Mouse (Mus musculus): ENCODE data around the gene Gadl1. TPM values are rescaled to one million over a fixed set of nuclear protein-coding genes. Genes with fewer than 3 reads are reported as not detected.

The Gadl1 gene
- polyA plus RNA-seq, 1 experiment from 2014 or later, result 0.51 TPM

DNA sequence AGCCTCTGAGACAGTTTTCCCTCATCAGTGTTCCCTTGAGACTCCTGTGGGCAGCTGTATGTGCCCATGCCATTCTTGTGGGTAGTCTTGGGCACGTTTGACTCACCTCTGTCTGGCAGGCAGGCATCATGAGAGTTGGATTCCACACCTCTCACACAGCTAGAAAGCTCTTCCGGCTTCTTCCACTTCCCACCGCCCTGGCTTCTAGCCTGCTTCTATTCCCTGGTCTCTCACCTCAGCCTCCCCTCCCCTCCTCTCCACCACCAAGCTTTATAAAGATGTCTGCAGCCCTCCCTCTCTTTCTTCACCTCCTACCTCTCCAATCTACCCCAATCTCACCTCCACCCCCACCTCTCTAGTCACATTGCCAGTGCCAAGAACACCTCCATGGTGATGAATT, 30.2 kb downstream of the Gadl1 start:
- no peaks in the 10 kb centered on the region for H3K9me3 ChIP-seq
- no peaks in the 10 kb centered on the region for H3K27me3 ChIP-seq
- ATAC-seq (ENCODE audit: borderline replicate concordance, extremely low read depth, low FRiP score, low TSS enrichment), result no peak
- H3K27ac ChIP-seq, result no peak overlapping the region
- no peaks in the 10 kb centered on the region for H3K36me3 ChIP-seq
- 73% methylated on average over 3 of the region's 3 CpGs for WGBS
- no peak overlapping the region for H3K4me3 ChIP-seq
- H3K4me1 ChIP-seq, result peaks cover 5% of the 10 kb centered on the region
- no peak overlapping the region for H3K9ac ChIP-seq
- H3K4me2 ChIP-seq, result no peak overlapping the region

GRCm38 (mm10) chr9:115941171-115941570, 31.9 kb downstream of the Gadl1 start:
- Histone ChIP-seq H3K9me3 (no peaks in the 10 kb centered on the region), H3K4me1 (peaks cover 5% of the 10 kb centered on the region), H3K4me3 (no peak overlapping the region), H3K36me3 (no peaks in the 10 kb centered on the region), H3K27ac (no peak overlapping the region), H3K27me3 (no peaks in the 10 kb centered on the region), H3K9ac (no peak overlapping the region), H3K4me2 (no peak overlapping the region)
- 19% methylated on average over 8 of the region's 8 CpGs for WGBS
- no peak for ATAC-seq (ENCODE audit: borderline replicate concordance, extremely low read depth, low FRiP score, low TSS enrichment)

- no peak for ATAC-seq (ENCODE audit: borderline replicate concordance, extremely low read depth, low FRiP score, low TSS enrichment)
- Histone ChIP-seq H3K4me3 (no peak overlapping the region), H3K27me3 (no peaks in the 10 kb centered on the region), H3K9me3 (no peaks in the 10 kb centered on the region), H3K36me3 (no peaks in the 10 kb centered on the region), H3K9ac (no peak overlapping the region), H3K4me1 (peaks cover 5% of the 10 kb centered on the region), H3K4me2 (no peak overlapping the region), H3K27ac (no peak overlapping the region)
- 74% methylated on average over 4 of the region's 4 CpGs for WGBS
Observed at GRCm38 (mm10) chr9:115942486-115942885, 33.2 kb downstream of the Gadl1 start.

DNA sequence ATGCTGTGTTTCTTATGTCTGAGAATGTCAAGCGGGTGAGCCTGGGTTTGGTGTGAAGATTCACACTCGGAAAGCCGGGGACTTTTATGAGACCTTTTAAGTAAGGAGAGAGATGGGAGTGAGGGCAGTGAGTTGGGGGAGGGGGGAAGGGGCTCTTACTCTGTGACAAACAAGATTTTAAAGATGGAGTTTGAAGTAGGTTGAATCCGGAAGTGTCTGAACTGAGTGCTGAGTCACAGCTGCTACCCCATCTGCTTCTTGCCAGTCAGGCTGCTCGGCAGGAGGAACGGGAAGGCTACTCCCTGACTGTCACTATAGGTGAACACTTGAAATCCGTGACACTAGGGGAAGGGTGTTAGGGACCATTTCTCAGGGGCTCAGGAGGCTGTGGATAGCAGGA, 33.7 kb downstream of the Gadl1 start:
- Histone ChIP-seq H3K27me3 (no peaks in the 10 kb centered on the region), H3K4me3 (no peak overlapping the region), H3K4me2 (no peak overlapping the region), H3K9ac (no peak overlapping the region), H3K27ac (no peak overlapping the region), H3K9me3 (no peaks in the 10 kb centered on the region), H3K36me3 (no peaks in the 10 kb centered on the region), H3K4me1 (peaks cover 5% of the 10 kb centered on the region)
- 30% methylated on average over 7 of the region's 7 CpGs for WGBS
- ATAC-seq (ENCODE audit: borderline replicate concordance, extremely low read depth, low FRiP score, low TSS enrichment), result no peak

- H3K27ac ChIP-seq, result no peak overlapping the region
- H3K36me3 ChIP-seq, result no peaks in the 10 kb centered on the region
- WGBS, result 90% methylated on average over 10 of the region's 10 CpGs
- peaks cover 5% of the 10 kb centered on the region for H3K4me1 ChIP-seq
- no peak overlapping the region for H3K9ac ChIP-seq
- no peak overlapping the region for H3K4me3 ChIP-seq
- H3K27me3 ChIP-seq, result no peaks in the 10 kb centered on the region
- no peak overlapping the region for H3K4me2 ChIP-seq
- no peaks in the 10 kb centered on the region for H3K9me3 ChIP-seq
- ATAC-seq (ENCODE audit: borderline replicate concordance, extremely low read depth, low FRiP score, low TSS enrichment), result no peak
Observed at GRCm38 (mm10) chr9:115943577-115944320, 34.5 kb downstream of the Gadl1 start.

- Histone ChIP-seq H3K36me3 (no peaks in the 10 kb centered on the region), H3K27ac (no peak overlapping the region), H3K4me1 (no peaks in the 10 kb centered on the region), H3K27me3 (no peaks in the 10 kb centered on the region), H3K9me3 (no peaks in the 10 kb centered on the region), H3K4me3 (no peak overlapping the region), H3K4me2 (no peak overlapping the region), H3K9ac (no peak overlapping the region)
- 90% methylated on average over 7 of the region's 7 CpGs for WGBS
- ATAC-seq (ENCODE audit: borderline replicate concordance, extremely low read depth, low FRiP score, low TSS enrichment), result no peak
Observed at GRCm38 (mm10) chr9:115965056-115965455, 55.8 kb downstream of the Gadl1 start.

- no peak for ATAC-seq (ENCODE audit: borderline replicate concordance, extremely low read depth, low FRiP score, low TSS enrichment)
- Histone ChIP-seq H3K27me3 (no peaks in the 10 kb centered on the region), H3K4me3 (no peak overlapping the region), H3K27ac (no peak overlapping the region), H3K9me3 (no peaks in the 10 kb centered on the region), H3K36me3 (no peaks in the 10 kb centered on the region), H3K4me2 (no peak overlapping the region), H3K9ac (no peak overlapping the region), H3K4me1 (no peaks in the 10 kb centered on the region)
- WGBS, result 67% methylated on average over 4 of the region's 4 CpGs
Observed at GRCm38 (mm10) chr9:115966116-115966515, 56.9 kb downstream of the Gadl1 start.

DNA sequence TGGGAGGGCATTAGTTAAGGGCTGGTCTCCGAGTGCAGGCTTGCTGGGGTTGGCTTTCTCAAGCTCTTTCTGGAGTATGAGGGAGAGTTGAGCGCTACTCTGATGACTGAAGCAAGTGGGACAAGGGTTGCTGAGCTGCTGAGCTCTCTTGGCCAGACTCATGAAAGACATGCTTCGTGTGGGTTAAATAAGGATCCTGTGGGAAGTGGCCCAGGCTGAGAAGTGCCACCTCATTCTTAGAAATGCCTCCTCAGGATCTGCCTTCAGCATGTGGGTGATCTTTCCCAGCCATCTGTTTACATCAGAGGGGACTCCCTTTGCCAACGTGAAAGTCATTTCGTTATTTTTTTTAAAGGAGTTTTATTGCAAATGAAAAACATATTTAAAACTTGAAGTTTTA, 57.5 kb downstream of the Gadl1 start:
- Histone ChIP-seq H3K27ac (no peak overlapping the region), H3K4me1 (no peaks in the 10 kb centered on the region), H3K27me3 (no peaks in the 10 kb centered on the region), H3K36me3 (no peaks in the 10 kb centered on the region), H3K9ac (no peak overlapping the region), H3K4me2 (no peak overlapping the region), H3K9me3 (no peaks in the 10 kb centered on the region), H3K4me3 (no peak overlapping the region)
- 69% methylated on average over 5 of the region's 5 CpGs for WGBS
- no peak for ATAC-seq (ENCODE audit: borderline replicate concordance, extremely low read depth, low FRiP score, low TSS enrichment)

DNA sequence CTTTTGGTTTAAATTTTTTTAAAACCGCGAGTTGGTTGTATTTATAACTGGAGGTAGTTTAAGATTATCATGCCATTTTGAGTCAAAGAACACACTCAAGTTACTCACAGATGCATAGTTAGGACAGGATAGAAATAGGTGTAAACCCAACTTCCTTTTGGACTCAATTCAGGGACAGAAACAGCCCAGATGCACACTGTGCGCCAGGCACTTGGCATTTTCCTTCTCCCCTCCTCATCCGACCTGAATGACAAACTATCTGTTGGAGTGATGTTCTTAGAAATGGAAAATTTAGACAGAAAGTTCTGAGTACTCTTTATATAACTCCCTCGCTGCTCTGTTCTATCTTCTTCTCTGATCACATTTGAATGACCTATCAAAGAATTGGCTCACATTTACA, 58.4 kb downstream of the Gadl1 start:
- no peak overlapping the region for H3K27ac ChIP-seq
- no peak overlapping the region for H3K4me3 ChIP-seq
- H3K4me2 ChIP-seq, result no peak overlapping the region
- 82% methylated on average over 5 of the region's 5 CpGs for WGBS
- H3K36me3 ChIP-seq, result no peaks in the 10 kb centered on the region
- no peaks in the 10 kb centered on the region for H3K4me1 ChIP-seq
- ATAC-seq (ENCODE audit: borderline replicate concordance, extremely low read depth, low FRiP score, low TSS enrichment), result no peak
- no peaks in the 10 kb centered on the region for H3K9me3 ChIP-seq
- no peak overlapping the region for H3K9ac ChIP-seq
- H3K27me3 ChIP-seq, result no peaks in the 10 kb centered on the region

GRCm38 (mm10) chr9:115976901-115977300, 67.6 kb downstream of the Gadl1 start:
- Histone ChIP-seq H3K9me3 (0 out of 2 replicates have a peak, but pooled peaks cover 3% of the 10 kb centered on the region), H3K27me3 (no peaks in the 10 kb centered on the region), H3K4me2 (no peak overlapping the region), H3K4me3 (no peak overlapping the region), H3K36me3 (no peaks in the 10 kb centered on the region), H3K4me1 (no peaks in the 10 kb centered on the region), H3K9ac (no peak overlapping the region), H3K27ac (no peak overlapping the region)
- 86% methylated on average over 6 of the region's 6 CpGs for WGBS
- no peak for ATAC-seq (ENCODE audit: borderline replicate concordance, extremely low read depth, low FRiP score, low TSS enrichment)

DNA sequence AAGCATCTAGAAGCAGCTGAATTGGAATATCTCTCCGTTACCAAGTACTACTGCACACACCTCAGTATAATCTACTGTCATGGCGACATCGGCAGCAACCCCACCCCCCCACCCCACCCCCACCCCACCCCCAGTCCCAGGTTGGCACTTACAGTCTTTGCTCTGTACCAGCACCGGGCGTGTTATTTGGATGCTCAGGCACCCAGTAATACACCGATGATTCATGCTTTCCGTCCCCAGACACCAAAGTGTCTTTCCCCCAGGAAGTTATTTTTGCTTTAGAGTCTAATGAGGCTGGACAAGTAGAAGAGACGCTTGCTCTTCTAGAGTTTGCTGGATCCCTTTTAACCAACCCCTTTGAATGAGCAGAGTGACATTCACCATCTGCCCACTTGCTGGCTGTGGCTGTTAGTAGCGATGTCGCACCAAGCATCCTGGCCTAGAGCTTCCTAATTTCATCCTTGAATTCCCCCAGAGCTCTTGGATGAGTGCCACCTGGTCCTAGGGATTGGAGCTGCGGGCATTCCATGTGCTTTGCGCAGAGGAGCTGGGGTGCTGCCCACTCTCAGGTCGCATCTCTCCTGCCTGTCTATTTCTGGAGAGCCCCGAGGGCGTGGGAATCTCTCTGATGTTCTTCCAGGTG, 68.5 kb downstream of the Gadl1 start:
- no peak overlapping the region for H3K4me2 ChIP-seq
- no peak for ATAC-seq (ENCODE audit: borderline replicate concordance, extremely low read depth, low FRiP score, low TSS enrichment)

DNA sequence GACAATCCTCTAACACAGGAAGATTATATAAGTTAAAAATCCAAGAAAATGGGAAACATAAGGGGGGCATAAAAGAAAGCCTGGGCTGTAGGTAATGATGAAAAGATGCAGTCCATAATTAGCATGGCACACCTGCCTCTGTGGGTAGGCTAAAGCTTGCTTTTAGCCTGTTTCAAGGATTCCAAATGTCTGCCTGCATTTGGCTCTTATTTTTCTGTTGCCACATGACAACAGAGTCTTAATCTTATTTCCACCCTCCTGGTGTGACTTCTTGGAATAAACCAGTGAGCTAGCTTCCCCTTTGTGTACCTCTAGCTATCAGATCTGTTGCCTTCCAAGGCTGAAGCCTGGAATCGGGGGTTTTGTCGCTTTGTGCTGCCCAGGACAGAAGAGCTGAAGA, 69.2 kb downstream of the Gadl1 start:
- ATAC-seq (ENCODE audit: borderline replicate concordance, extremely low read depth, low FRiP score, low TSS enrichment), result no peak
- no peak overlapping the region for H3K4me3 ChIP-seq
- H3K27me3 ChIP-seq, result no peaks in the 10 kb centered on the region
- no peaks in the 10 kb centered on the region for H3K4me1 ChIP-seq
- 0 out of 2 replicates have a peak, but pooled peaks cover 3% of the 10 kb centered on the region for H3K9me3 ChIP-seq
- H3K36me3 ChIP-seq, result no peaks in the 10 kb centered on the region
- 62% methylated on average over 2 of the region's 2 CpGs for WGBS
- no peak overlapping the region for H3K27ac ChIP-seq
- H3K9ac ChIP-seq, result no peak overlapping the region
- no peak overlapping the region for H3K4me2 ChIP-seq

More for the DNA sequence above, 68.5 kb downstream of the Gadl1 start:
- H3K4me1 ChIP-seq, result no peaks in the 10 kb centered on the region
- 85% methylated on average over 15 of the region's 15 CpGs for WGBS
- no peak overlapping the region for H3K9ac ChIP-seq
- H3K36me3 ChIP-seq, result no peaks in the 10 kb centered on the region
- H3K4me3 ChIP-seq, result no peak overlapping the region
- 0 out of 2 replicates have a peak, but pooled peaks cover 3% of the 10 kb centered on the region for H3K9me3 ChIP-seq
- H3K27ac ChIP-seq, result no peak overlapping the region
- no peaks in the 10 kb centered on the region for H3K27me3 ChIP-seq
